Mouse (Mus musculus): ENCODE data around the gene Ifna16.

Ifna16 gene

DNA sequence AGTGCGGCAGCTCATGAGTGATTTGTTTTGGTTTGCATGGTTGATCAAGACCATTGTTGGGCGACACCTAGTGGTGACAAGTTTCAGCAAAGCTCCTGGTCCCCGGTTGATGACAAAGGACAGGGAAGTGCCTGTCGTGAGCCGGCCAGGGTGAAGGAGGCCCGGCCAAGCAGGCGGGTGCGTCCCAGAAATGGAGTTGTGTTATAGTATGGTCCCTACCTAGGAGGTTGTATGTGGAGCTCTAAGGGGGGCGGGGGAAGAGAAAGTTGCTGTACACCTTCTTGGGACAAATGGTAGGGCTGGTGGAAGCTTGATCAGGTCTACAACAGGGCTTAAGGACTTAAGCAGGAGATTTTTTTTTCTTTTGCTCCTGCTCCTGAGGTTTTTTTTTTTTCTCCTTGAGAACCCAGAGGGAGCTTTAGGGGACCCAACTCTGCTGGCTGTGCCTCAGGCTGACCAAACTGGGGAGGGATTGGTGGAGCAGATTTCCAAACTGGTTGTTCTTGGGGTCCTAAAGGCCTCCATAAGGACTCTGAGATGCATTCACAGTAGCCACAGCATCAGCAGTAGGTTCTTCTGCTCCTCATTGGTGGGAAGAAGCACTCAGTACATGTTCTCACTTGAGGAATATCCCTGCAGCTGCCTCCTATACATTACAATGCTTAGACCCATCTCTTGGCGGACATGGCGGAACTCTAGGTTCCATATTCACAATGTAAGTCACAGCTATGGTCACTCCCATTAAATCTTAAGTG, 35.5 kb downstream of the Ifna16 start:
- DNase-seq = peak; percentile 98

DNA sequence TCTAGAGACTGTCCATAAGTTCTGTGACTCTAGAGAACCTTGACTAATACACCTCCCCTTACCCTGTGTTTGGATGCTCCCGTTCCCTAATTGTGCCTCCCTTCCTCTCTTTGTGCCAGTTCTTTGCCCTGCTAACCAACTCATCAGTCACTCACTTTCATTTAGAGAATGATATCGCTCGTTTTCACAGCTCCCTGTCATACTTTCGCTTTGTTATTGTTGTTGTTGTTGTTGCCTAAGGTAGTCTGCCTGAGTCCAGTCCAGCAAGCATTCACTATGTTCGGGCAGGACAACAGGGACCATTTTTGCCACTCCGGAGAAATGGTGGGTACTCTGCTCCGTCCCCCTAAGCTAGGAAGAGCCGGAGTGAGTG, 36.0 kb downstream of the Ifna16 start:
- DNase-seq = peak; percentile 88

DNA sequence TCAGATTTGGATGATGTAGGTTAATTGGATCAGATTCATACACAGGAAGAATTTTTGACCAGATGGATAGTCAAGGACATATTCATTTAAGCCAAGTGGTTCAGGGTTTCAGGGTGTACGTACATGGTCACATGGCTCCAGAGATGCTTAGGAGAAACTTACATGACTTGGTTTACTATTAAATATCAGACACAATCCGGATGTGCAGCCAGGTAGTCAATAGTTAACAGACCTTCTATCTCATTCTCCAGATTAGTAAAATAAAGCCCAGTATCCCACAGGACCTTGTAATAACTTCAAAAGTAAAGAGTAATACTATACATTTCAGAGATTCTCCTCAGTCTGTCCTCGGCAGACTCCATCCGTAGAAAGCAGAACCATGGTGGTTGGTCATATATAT, 42.4 kb downstream of the Ifna16 start, which contains the start of gene C87499:
Gene C87499 (minus strand): TSS at position 101 of the 400 bp plus-strand sequence.
- DNase-seq = no peak

Measured in heart, adult 11 months (tissue).